Mouse (Mus musculus) hindbrain, postnatal 0 days (tissue): ENCODE data around the gene Myo1h. TPM values are rescaled to one million over a fixed set of nuclear protein-coding genes. Genes with fewer than 3 reads are reported as not detected.

Experiments used
- ATAC-seq: fragments of 200-750 bp; cut with Nextera tagmentation; 2 replicates; pipeline ENCODE4 v1.8.0; 2017; ENCODE audit warnings: mild to moderate bottlenecking, moderate TSS enrichment, moderate library complexity
- DNase-seq: peaks from one replicate; pipeline ENCODE4 v3.0.0-alpha.2; 2015; ENCODE audit warnings: low spot score
- H3K27ac ChIP-seq: fragments of 300-500 bp; sonication (generic); 2 replicates; pipeline ENCODE4 v1.5.1; 2014; ENCODE audit warnings: mild to moderate bottlenecking
- H3K27me3 ChIP-seq: fragments of 300-500 bp; sonication (generic); 2 replicates; pipeline ENCODE4 v1.6.1; 2014; ENCODE audit warnings: low read length, mixed read lengths; ENCODE audit not compliant: insufficient read depth
- H3K36me3 ChIP-seq: fragments of 300-500 bp; sonication (generic); 2 replicates; pipeline ENCODE4 v1.6.1; 2014; ENCODE audit warnings: low read length, mixed read lengths; ENCODE audit not compliant: insufficient read depth
- H3K4me1 ChIP-seq: fragments of 300-500 bp; sonication (generic); 2 replicates; pipeline ENCODE4 v1.6.1; 2014; ENCODE audit warnings: antibody characterized with exemption, low read length, mixed read lengths; ENCODE audit not compliant: insufficient read depth
- H3K4me2 ChIP-seq: fragments of 300-500 bp; sonication (generic); 2 replicates; pipeline ENCODE4 v1.6.1; 2014; ENCODE audit warnings: low read depth, mild to moderate bottlenecking, low read length, moderate library complexity, mixed read lengths
- H3K4me3 ChIP-seq: fragments of 300-500 bp; sonication (generic); 2 replicates; pipeline ENCODE4 v1.5.1; 2014; ENCODE audit warnings: low read length
- H3K9ac ChIP-seq: fragments of 300-500 bp; sonication (generic); replicated peaks from 2 replicates; pipeline ENCODE4 v1.6.1; 2014; ENCODE audit warnings: mild to moderate bottlenecking, low read length, moderate library complexity, mixed read lengths
- H3K9me3 ChIP-seq: fragments of 300-500 bp; sonication (generic); 2 replicates; pipeline ENCODE4 v1.6.1; 2016; ENCODE audit warnings: low read length, mixed read lengths
- CTCF ChIP-seq: IDR thresholded peaks from 2 replicates; pipeline ENCODE4 v1.5.1; 2016; ENCODE audit warnings: antibody characterized with exemption, control low read depth, low read depth
- WGBS: fragments of 180-500 bp; shearing (Covaris S2); extraction: QIAGEN DNeasy Blood & Tissue Kit; methylation state at CpG from one replicate; pipeline ENCODE4 v1.1.7; 2014; 5-methylcytosine and 5-hydroxymethylcytosine counted together
- polyA plus RNA-seq: library from polyadenylated mRNA; unstranded; fragments of >200 nt; fragmentation: Nextera tagmentation; extraction: Ambion mirVana; gene quantifications from 2 replicates; pipeline ENCODE4 v1.2.1, GENCODE M21; 2015
- total RNA-seq: library from RNA; depleted of rRNA; stranded (reverse); fragments of >200 nt; gene quantifications from 2 replicates; pipeline ENCODE4 v1.2.3, GENCODE M21; 2014

The Myo1h gene
- total and polyA plus RNA-seq, 2 experiments from 2014 or later = 0.56 TPM; not detected in 1

DNA sequence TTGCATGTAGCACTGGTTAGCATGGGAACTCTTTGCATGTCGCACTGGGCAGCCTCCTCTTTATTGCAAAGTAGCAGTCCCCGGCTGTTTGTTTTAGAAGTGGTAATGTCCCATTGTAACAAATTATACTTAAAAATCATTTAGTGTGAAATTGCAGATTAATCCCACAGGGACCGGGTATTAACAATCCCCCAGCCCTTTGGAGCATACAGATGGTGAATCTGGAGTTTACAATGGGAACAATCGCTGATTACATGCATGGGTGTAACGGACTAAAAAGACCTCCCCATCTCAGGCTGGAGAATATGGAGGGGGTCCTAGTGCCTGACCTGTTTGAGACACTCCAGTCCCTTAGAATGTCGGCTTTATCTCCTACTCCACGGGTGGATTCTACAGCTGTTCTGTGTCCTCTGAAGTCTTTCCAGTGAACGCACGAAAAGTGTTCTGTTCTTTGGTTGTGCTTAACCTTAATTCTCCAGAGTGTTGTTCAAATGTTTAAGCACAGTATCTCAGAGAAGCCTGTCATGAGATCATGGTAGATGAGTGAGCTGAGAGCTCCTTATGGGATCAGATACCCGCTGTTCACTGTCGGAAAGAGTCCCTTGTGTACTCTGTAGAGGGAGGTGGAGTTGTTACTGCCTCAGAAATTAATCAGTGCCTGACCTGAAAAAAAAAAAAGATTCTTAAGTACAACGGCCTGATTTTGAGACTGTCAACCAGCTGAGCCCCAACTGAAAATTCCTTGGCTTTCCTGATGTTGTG is 9.4 kb upstream of the Myo1h start:
- Histone ChIP-seq H3K9ac (no peak overlapping the region), H3K4me1 (no peaks in the 10 kb centered on the region), H3K9me3 (no peaks in the 10 kb centered on the region), H3K27ac (no peak overlapping the region), H3K27me3 (peaks cover 27% of the 10 kb centered on the region), H3K4me3 (0 out of 2 replicates have a peak overlapping the region, but pooled peaks have one; percentile 11), H3K36me3 (no peaks in the 10 kb centered on the region), H3K4me2 (peak overlapping the region; percentile 34)
- peak; percentile 58 for DNase-seq
- peak; percentile 53; the same call in 1 of the 2 replicates for ATAC-seq
- WGBS = 18% methylated on average over 12 of the region's 12 CpGs
- TF ChIP-seq CTCF = no peak

DNA sequence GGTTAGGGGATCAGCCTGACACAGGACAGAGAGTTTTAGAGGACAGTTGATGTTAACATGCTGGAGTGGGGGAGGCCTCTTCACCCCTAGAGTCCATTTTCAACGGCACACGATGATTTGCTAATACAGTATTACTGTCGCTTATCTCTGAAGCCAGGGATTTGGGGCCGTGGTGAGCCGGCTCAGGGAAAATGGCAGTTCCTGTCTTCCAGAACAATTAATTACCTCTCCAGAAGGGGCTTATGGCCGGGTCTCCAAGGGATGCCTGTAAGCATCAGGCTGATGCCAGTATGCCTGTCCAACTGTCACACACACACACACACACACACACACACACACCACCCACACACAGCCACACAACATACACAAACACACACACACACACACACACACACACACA is 6.6 kb upstream of the Myo1h start:
- Histone ChIP-seq H3K36me3 (no peaks in the 10 kb centered on the region), H3K4me3 (no peak overlapping the region), H3K27ac (no peak overlapping the region), H3K4me1 (no peaks in the 10 kb centered on the region), H3K27me3 (no peaks in the 10 kb centered on the region), H3K9me3 (no peaks in the 10 kb centered on the region), H3K9ac (no peak overlapping the region), H3K4me2 (no peak overlapping the region)
- no peak for TF ChIP-seq CTCF
- ATAC-seq (no peak), DNase-seq (peak; percentile 26)
- WGBS = 24% methylated on average over 6 of the region's 6 CpGs

DNA sequence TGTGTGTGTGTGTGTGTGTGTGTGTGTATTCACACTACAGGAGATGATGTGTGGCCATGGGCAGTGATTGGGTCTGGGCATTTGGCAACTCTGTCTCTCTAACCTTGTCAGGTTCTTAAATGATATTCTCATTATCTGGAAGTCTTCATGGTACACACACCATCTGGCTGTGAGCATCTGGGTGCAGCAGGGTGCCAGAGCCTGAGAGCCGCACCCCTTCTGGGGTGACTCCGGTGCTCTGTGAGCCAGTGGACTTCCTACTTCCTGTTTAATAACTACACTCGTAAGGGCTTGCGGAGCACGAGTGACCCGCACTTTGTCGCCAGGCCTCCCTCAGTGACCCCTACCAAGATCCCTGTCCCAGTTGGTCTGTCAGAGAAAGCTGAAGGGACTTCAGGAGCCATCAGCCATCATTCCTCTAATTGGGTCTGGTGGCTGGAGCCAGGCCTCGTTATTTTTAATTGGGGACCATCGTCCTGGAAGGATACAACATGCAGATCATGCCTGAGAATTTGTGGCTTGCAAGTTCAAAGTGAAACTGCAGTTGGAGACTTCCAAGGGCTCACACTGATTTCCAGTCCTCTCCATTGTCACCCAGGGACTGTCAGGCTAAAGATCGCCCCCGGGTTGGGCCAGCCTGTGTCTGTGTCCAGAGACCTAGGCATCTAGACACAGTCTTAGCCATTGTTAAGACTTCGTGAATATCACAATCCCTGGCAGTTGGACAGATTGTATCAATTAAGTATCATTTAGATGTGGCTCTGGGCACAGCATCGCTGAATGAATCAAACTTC is 4.2 kb upstream of the Myo1h start:
- TF ChIP-seq CTCF = no peak
- WGBS = 60% methylated on average over 13 of the region's 13 CpGs
- H3K36me3 ChIP-seq = no peaks in the 10 kb centered on the region
- H3K27ac ChIP-seq = no peak overlapping the region
- H3K9me3 ChIP-seq = no peaks in the 10 kb centered on the region
- no peaks in the 10 kb centered on the region for H3K27me3 ChIP-seq
- no peak overlapping the region for H3K4me2 ChIP-seq
- no peak for ATAC-seq
- peak; percentile 10 for DNase-seq
- H3K4me1 ChIP-seq = 0 out of 2 replicates have a peak, but pooled peaks cover 4% of the 10 kb centered on the region
- H3K9ac ChIP-seq = no peak overlapping the region
- no peak overlapping the region for H3K4me3 ChIP-seq

- Histone ChIP-seq H3K9ac (no peak overlapping the region), H3K4me3 (no peak overlapping the region), H3K27ac (no peak overlapping the region), H3K4me1 (0 out of 2 replicates have a peak, but pooled peaks cover 4% of the 10 kb centered on the region), H3K27me3 (no peaks in the 10 kb centered on the region), H3K9me3 (no peaks in the 10 kb centered on the region), H3K4me2 (no peak overlapping the region), H3K36me3 (no peaks in the 10 kb centered on the region)
- DNase-seq (no peak), ATAC-seq (no peak)
- WGBS = 83% methylated on average over 3 of the region's 3 CpGs
- no peak for TF ChIP-seq CTCF
Measured at GRCm38 (mm10) chr5:114285398-114285700, 3.6 kb upstream of the Myo1h start.

DNA sequence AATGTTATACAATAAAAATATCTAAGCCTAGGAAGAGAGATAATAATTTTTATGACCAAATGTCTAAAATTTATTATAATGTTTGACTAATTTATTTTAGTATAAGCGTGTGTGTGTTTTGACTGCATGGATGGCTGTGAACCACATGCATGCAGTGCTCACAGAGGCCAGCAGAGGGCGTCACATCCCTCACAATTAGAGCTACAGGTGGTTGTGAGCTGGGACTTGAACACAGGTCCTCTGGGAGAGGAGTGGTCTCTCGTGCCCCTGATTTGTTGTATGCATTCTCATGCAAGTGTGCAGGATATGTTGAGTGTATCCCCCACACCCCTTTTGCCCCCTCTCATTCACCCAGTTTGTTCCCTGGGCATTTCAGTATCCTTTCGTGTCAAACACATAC is 2.9 kb upstream of the Myo1h start:
- H3K9me3 ChIP-seq = no peaks in the 10 kb centered on the region
- DNase-seq = no peak
- ATAC-seq = no peak
- H3K27ac ChIP-seq = no peak overlapping the region
- no peaks in the 10 kb centered on the region for H3K36me3 ChIP-seq
- H3K4me2 ChIP-seq = no peak overlapping the region
- peak; percentile 49 for TF ChIP-seq CTCF
- H3K4me3 ChIP-seq = no peak overlapping the region
- H3K27me3 ChIP-seq = no peaks in the 10 kb centered on the region
- H3K4me1 ChIP-seq = 0 out of 2 replicates have a peak, but pooled peaks cover 4% of the 10 kb centered on the region
- H3K9ac ChIP-seq = no peak overlapping the region
- 77% methylated on average over 4 of the region's 4 CpGs for WGBS

DNA sequence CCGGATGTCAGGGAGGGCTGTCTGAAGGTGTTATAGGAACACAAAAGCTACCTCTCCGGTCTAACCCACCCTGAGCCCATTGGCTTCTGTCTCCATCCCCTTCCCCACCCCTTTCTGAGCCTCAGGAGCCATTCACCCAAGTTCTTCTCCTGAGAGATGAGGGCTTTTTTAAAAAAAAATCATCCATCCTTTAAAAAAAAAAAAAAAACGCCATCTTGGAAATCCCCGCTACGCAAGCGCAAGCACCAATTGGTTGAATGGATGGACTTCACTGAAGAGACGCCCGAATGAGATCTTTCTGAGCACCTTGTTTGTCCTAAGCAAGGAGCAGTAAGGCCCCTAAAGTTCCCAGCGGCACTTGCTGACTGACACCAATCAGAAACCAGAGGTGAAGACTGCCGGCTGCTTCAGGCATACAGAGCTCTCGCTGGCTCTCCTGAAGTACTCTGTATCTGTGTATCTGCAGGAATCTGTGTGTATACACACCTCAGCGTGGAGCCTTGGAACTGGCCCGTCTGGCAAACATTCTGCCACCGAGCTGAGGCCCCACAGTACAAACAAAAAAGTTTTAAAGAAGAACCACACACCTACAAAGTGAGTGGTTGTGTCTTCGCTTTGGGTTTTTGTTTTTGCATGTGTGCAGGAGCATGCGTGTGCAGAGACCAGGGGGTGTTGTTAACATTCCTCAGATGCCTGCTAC is 1.9 kb upstream of the Myo1h start:
- no peak for ATAC-seq
- H3K27me3 ChIP-seq = no peaks in the 10 kb centered on the region

More for the DNA sequence above, 1.9 kb upstream of the Myo1h start:
- H3K36me3 ChIP-seq = no peaks in the 10 kb centered on the region
- H3K4me2 ChIP-seq = no peak overlapping the region
- H3K4me1 ChIP-seq = 0 out of 2 replicates have a peak, but pooled peaks cover 4% of the 10 kb centered on the region
- 84% methylated on average over 16 of the region's 16 CpGs for WGBS
- H3K9ac ChIP-seq = no peak overlapping the region
- no peak overlapping the region for H3K4me3 ChIP-seq
- DNase-seq = no peak
- H3K27ac ChIP-seq = no peak overlapping the region
- TF ChIP-seq CTCF = no peak
- H3K9me3 ChIP-seq = no peaks in the 10 kb centered on the region
